Mouse (Mus musculus): ENCODE measurements around the gene Fam129a.

DNA sequence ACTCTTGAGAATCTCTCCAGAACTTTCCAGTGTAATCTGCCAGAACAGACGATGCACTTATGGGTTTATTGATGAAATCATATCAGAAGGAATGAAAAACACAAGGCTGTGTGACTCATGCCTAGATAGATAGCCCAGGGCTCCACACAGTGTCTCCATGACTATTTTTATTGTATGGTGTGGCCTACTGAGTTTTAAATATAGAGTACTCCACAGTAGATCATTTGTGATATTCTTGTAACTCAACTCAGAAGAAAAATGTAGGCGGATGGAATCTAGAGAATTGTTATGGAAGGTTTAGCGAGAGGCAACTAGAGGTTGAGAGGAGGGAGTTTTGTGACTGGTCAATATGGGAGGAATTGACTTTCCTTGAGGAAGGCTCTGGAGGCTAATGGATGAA, 75.4 kb downstream of the Fam129a start:
- TF ChIP-seq CTCF (IDR thresholded peaks at IDR 0.05; ENCODE audit: insufficient read depth, low read length) (no peak), POLR2A (IDR thresholded peaks at IDR 0.05; ENCODE audit: borderline replicate concordance, extremely low read depth, low read depth, low read length) (no peak)
